Mouse (Mus musculus) heart, postnatal 0 days (tissue): Measurements from ENCODE around the gene Serpine1.

Source experiments
- CTCF ChIP-seq: IDR thresholded peaks from 2 replicates; pipeline ENCODE4 v1.5.1; 2016; ENCODE audit warnings: antibody characterized with exemption, control low read depth, low read depth
- EP300 ChIP-seq: IDR thresholded peaks from 2 replicates; pipeline ENCODE4 v1.6.1; 2016; ENCODE audit warnings: antibody characterized with exemption, low read depth

- TF ChIP-seq CTCF, result no peak
- no peak for TF ChIP-seq EP300
Observed at GRCm38 (mm10) chr5:137100660-137101059, 28.6 kb upstream of the Serpine1 start.
